ENCODE assay signal across 8 mouse cellular contexts in genomic region chr9:108095518-108095917, GRCm38 (mm10). TPM values are rescaled to one million over a fixed set of nuclear protein-coding genes. Genes with fewer than 3 reads are reported as not detected.
DNase-seq lines count a peak whose midpoint lies in the region; ATAC-seq lines count a peak whose summit lies in the region.

No protein-coding gene starts in this region.

- DNase-seq in frontal cortex, postnatal 25 days (ENCODE audit: low spot score in 2 of 2), result no peak
- DNase-seq in NIH3T3 (ENCODE audit: low read depth), result peak; percentile 86
- peak; percentile 85 for DNase-seq in embryo, embryonic 11 days
- peak; percentile 80 to 82 for DNase-seq in kidney, postnatal 25 days
- DNase-seq in spleen, postnatal 4 days (ENCODE audit: low spot score in 2 of 2), result peak; percentile 77 to 89

- H3K27me3 ChIP-seq in heart, embryonic 15.5 days, result no peaks in the 10 kb centered on the region

- H3K9ac ChIP-seq in heart, embryonic 15.5 days, result peak overlapping the region; percentile 86; the same call in 1 of the 2 replicates

- H3K9me3 ChIP-seq in heart, embryonic 15.5 days (replicated peaks), result no peaks in the 10 kb centered on the region

- peak overlapping the region; percentile 84 for H3K27ac ChIP-seq in heart, embryonic 15.5 days

- H3K36me3 ChIP-seq in heart, embryonic 15.5 days, result peaks cover 23% of the 10 kb centered on the region

- peak overlapping the region; percentile 98 for H3K4me2 ChIP-seq in heart, embryonic 15.5 days

- H3K4me1 ChIP-seq in heart, embryonic 15.5 days (replicated peaks), result peaks cover 35% of the 10 kb centered on the region

- peak; percentile 31 for ATAC-seq in frontal cortex, adult (ENCODE audit: low TSS enrichment)
- ATAC-seq in heart, embryonic 15.5 days (replicated peaks; ENCODE audit: insufficient number of reproducible peaks, insufficient read depth, low FRiP score, low read depth), result no peak
- ATAC-seq in megakaryocyte-erythroid progenitor cell, adult 5-6 weeks (replicated peaks; ENCODE audit: low FRiP score, low TSS enrichment, poor library complexity, severe bottlenecking), result peak; percentile 16

- 13% methylated on average over 3 of the region's 3 CpGs for WGBS in heart, embryonic 15.5 days

- peak overlapping the region; percentile 87 for H3K4me3 ChIP-seq in heart, embryonic 15.5 days

RNA-seq across cellular contexts. Expression of gene Apeh, which starts 1.1 kb away (rescaled TPM):
- polyA plus RNA-seq in heart, embryonic 15.5 days (2015; fragmentation: Nextera tagmentation; extraction: Ambion mirVana), result 46.4 and 65.9 TPM in 2 replicates
- 162 and 202 TPM in 2 replicates for total RNA-seq in megakaryocyte-erythroid progenitor cell, adult 5-6 weeks (2014; fragmentation: Nextera tagmentation)
- total RNA-seq in megakaryocyte-erythroid progenitor cell, adult 5-6 weeks (2017), result 119 and 214 TPM in 2 replicates

RNA-seq across cellular contexts. Expression of gene Rnf123, which starts 12.4 kb away (rescaled TPM):
- 29.8 and 33.3 TPM in 2 replicates for polyA plus RNA-seq in heart, embryonic 15.5 days (2015; fragmentation: Nextera tagmentation; extraction: Ambion mirVana)
- total RNA-seq in megakaryocyte-erythroid progenitor cell, adult 5-6 weeks (2014; fragmentation: Nextera tagmentation), result 140 and 141 TPM in 2 replicates
- 41.2 and 65.5 TPM in 2 replicates for total RNA-seq in megakaryocyte-erythroid progenitor cell, adult 5-6 weeks (2017)

RNA-seq across cellular contexts. Expression of gene Mst1, which starts 15.3 kb away (rescaled TPM):
- polyA plus RNA-seq in heart, embryonic 15.5 days (2015; fragmentation: Nextera tagmentation; extraction: Ambion mirVana), result 0.81 TPM in 1 of 2 replicates, not detected in the other
- not detected in 2 replicates for total RNA-seq in megakaryocyte-erythroid progenitor cell, adult 5-6 weeks (2014; fragmentation: Nextera tagmentation)
- total RNA-seq in megakaryocyte-erythroid progenitor cell, adult 5-6 weeks (2017), result 0.30 TPM in 1 of 2 replicates, not detected in the other

RNA-seq across cellular contexts. Expression of gene Amigo3, which starts 42.6 kb away (rescaled TPM):
- polyA plus RNA-seq in heart, embryonic 15.5 days (2015; fragmentation: Nextera tagmentation; extraction: Ambion mirVana), result 1.5 and 2.3 TPM in 2 replicates
- 0.92 TPM in 1 of 2 replicates, not detected in the other for total RNA-seq in megakaryocyte-erythroid progenitor cell, adult 5-6 weeks (2014; fragmentation: Nextera tagmentation)
- 1.1 and 3.1 TPM in 2 replicates for total RNA-seq in megakaryocyte-erythroid progenitor cell, adult 5-6 weeks (2017)

RNA-seq across cellular contexts. Expression of gene Gmppb, which starts 46.5 kb away (rescaled TPM):
- polyA plus RNA-seq in heart, embryonic 15.5 days (2015; fragmentation: Nextera tagmentation; extraction: Ambion mirVana), result 18.3 and 23.8 TPM in 2 replicates
- 7.8 and 15.0 TPM in 2 replicates for total RNA-seq in megakaryocyte-erythroid progenitor cell, adult 5-6 weeks (2014; fragmentation: Nextera tagmentation)
- 10.7 and 19.2 TPM in 2 replicates for total RNA-seq in megakaryocyte-erythroid progenitor cell, adult 5-6 weeks (2017)

Comparison
In these comparisons a context has a peak if more than half of its experiments do, and no peak if none do; other contexts are left out.
1. DNase-seq: peak in NIH3T3 (single experiment), embryo, embryonic 11 days (single experiment), kidney, postnatal 25 days (2 of 2) and spleen, postnatal 4 days (2 of 2); none in frontal cortex, postnatal 25 days (0 of 2).